Mouse (Mus musculus) liver (tissue): ENCODE results near the gene Caly.

ENCODE experiments used
- DNase-seq: peaks from one replicate; pipeline ENCODE4 v3.0.0-alpha.2; 2020; ENCODE audit warnings: mixed read lengths

The Caly gene

DNA sequence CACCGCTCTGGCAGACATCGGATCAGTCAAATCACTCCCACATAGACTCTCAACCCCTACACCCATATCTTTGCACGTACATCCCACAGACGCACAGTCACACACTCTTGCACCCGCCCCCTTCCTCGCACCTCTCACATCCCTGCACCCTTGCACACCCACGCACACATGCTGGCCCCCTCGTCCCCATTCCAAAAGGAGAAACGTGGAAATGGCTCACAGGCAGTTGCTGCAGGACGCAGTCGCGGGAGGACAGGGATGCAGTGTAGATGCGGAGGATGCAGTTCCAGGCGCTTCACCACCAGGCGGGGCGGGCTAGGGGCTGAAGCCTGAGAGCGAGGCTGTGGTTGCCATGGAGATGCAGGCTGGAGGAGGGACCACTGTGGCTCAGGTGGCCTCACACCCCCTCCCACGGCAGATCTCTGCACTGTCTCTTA, at the start of gene Caly:
Caly (minus strand) TSS at position 307 of the 437 bp plus-strand sequence.
- peak; percentile 27 for DNase-seq

DNA sequence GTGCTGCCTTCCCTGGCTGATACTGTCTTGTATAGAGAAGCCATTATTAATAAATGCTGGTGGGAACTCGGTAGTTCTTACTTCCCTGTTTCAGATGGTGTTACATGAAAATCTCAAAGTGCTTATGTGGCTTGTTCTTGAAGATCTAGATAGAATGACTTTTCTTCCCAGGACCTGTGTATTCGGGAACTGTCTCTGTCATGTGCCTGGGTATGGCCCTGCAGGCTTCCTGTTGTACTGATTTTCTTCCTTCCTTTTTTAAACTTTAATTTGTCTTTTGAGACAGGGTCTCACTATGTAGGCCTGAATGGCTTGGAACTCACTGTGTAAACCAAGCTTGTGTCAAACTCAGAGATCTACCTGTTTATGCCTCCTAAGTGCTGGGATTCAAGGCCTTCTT, 45.6 kb upstream of the Caly start:
- no peak for DNase-seq

DNA sequence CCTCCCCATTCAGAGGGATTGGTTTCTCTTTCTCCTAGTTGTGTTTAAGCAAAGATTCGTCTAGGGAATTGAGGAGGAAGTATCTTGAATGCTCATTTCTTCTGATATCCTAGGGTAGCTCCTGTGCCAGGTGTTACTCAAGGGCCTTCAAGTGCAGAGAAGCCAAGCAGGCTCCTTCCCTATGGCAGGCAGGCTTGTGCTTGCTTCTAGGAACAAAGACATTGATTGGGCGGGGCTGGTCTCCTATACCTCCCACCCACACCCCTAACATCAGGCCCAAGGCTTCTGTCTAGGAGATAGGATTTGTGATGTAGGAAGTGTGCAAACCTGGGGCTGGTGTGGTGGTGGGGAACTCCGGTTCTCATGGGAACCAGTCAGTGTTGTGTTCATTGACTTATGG, 44.6 kb upstream of the Caly start:
- DNase-seq = no peak

DNA sequence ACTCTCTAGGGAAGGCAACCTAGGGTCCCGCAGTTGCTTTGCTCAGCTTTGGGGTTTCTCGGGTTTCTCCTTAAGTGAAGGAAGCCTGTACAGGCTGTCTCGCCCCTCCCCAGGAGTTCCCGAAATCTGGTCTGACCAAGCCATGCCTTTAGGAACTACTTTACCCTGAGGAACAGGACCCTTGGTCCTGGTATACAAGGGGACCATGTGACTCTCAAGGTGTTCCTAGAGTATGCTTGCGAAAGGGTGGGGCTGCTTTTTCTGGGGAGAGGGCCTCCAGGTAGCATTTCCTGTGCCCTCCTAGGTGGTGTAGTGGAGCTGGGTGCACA, 43.6 kb upstream of the Caly start:
- no peak for DNase-seq

DNA sequence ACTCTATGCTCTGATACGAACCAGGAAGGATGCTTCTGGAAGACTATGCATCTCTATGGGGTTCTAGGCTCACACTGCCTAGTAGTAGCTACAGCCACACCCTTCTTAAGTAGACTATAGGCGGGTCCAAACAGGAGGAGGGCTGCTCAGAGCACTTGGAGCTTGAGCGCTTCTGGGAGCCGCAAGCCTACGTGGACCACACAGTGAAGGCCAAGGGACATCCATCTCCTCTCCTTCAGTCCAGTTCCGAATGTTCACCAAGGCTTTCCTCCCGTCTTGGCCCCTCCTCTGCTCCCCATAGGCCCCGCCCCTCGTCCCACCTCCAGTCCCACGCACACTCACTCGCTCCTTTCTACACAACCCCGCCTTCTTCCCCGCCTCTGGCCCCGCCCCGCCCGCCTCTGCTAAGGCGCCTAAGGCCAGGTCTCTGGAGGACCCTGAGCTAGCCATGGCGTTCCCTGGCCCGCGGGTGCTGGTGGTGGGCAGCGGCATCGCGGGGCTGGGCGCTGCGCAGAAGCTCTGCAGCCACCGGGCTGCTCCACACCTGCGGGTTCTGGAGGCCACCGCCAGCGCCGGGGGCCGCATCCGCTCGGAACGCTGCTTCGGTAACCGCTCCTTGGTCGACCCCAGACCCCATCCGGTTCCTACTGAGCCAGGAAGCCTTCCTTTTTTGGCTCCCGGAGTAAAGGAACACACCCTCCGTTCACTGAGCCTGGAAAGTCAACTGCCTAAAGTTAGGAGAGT, 43.1 kb upstream of the Caly start:
- DNase-seq = peak; percentile 97

DNA sequence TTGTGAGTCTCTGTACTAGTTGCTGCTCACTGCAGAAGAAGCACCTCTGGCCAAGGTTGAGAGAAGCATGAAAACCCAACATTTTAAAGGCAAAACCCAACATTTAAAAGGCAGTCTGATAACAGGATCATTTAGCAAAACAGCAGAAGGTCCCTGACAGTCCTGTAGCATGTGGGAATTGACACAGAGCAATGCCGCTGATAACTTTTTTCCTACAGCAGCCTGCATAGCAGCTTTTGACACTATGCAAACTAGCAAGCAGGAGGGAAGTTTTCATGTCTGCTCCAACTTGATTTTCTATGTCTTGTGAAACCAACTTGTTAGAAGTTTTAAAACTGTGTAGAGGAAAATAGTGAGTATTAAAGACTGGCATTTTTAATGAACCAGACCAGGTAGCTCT, 42.0 kb upstream of the Caly start:
- DNase-seq = no peak

DNA sequence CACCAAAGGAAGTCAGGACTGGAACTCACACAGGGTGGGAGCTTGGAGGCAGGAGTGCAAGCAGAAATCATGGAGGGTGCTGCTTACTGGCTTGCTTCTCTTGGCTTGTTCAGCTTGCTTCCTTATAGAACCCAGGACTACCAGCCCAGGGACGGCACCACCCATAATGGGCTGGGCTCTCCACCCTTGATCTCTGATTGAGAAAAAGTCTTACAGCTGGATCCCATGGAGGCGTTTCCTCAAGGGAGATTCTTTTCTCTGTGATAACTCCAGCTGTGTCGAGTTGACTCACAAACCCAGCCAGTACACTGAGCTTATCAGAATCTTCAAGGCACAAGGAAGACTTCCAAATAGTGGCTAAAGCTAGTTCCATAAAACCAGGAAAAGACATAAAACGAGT, 40.4 kb upstream of the Caly start:
- no peak for DNase-seq

DNA sequence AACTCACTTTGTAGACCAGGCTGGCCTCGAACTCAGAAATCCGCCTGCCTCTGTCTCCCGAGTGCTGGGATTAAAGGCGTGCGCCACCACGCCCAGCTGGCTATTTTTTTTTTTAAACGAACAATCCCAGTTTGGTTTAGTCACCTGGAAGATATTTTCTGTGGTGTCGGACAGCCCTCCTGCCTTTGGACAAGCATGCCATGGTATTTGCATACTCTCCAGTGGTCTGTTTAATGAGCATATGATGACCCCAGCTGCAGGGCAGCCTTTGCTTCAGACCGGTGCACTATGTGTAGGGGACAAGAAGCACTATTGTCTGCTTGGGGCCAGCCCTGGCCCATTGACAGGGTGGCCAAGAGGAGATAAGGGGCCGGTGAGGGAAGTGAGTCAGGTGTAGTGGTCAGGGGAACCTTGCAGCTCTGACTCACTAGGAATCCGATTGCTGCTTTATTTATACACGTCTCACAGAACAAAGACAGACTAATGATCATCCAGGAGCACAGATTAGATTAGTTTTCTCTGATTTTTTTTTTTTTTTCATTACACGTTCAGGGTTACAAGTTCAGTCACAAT, 39.1 kb upstream of the Caly start:
- DNase-seq = no peak

DNA sequence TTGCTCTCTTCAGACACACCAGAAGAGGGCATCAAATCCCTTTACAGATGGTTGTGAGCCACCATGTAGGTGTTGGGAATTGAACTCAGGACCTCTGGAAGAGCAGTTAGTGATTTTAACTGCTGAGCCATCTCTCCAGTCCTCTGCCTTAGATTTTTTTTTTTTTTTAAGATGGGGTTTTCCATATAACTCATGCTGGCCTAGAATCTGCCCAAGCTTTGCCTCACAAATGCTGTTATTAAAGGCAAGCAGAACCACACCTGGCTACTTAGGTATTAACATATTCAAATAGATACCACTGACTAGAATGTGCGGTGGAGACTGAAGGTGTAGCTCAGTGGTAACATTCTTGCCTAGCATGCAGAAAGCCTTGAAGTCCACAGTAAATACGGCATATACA, 38.1 kb upstream of the Caly start:
- DNase-seq = no peak

DNA sequence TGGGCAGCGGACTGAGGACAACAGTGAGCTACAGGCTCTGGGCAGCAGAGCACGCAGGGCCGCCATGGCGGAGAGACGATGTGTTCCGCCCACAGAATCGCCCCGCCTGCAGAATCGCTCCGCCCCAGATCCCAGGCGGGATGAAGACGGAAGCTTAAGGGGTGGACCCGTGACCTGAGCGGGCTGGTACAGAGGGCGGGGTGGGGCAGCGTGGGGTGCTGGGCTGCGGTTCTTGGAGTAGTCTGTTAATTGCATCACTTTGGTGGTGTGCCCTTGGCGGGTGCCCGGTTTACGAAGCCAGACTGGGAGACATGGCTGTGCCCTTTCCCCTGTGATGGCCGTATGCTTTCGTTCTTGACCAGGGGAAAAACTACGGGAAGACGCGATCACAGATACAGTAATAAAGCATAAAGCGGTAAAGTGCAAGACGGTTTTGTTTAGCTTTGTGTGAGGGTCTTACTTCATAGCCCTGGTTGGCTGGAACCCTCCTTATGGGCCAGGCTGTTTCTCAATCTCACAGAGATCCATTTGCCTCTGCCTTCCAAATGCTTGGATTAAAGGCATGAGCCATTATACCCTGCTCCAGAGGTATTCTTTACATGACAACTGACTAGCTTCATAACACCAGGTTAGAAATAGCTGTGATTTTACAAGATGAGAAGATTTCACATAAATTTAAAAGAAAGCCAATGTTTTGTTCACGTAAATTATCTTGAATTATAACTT, 34.1 kb upstream of the Caly start, which contains the start of gene Echs1:
Echs1 (minus strand) TSS at position 148 of the 726 bp plus-strand sequence.
- DNase-seq = peak; percentile 93

DNA sequence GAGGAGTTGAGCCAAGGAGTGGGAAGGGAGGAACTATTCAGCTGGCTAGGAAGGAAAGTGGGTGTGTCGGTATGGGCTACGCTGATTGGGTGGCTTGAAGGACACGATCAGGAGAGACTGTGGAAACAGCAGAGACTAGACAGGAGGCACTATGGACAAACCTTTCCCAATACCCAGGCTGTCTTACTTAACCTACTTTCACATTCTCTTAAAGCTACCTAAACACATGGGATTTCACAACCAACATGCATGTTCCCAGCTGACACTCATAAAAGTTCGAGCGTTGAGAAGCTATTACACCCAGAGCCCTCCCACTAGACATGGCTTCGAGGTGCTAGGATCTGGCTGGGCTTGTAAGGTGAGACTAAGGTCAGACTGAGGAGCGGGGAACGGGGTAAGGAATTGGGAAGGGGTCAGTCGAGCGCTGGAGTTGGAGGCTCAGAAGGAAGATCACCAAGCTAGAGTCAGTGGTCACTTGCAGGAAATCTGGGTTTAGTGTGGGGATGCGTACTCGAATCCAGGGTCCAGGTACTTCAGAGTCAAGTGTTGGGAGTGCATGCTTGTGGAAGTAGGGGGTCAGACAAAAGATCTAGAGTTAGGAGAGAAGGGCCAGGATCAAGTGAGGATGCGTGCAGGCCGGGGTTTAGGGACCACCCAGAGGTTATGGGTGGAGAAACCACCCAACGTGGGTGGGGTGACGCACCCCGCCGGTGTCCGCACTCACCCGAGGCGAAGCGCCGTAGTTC, 33.4 kb upstream of the Caly start, which contains the start of gene Paox:
Paox (plus strand) TSS at position 217 of the 746 bp plus-strand sequence.
- DNase-seq = peak; percentile 78

DNA sequence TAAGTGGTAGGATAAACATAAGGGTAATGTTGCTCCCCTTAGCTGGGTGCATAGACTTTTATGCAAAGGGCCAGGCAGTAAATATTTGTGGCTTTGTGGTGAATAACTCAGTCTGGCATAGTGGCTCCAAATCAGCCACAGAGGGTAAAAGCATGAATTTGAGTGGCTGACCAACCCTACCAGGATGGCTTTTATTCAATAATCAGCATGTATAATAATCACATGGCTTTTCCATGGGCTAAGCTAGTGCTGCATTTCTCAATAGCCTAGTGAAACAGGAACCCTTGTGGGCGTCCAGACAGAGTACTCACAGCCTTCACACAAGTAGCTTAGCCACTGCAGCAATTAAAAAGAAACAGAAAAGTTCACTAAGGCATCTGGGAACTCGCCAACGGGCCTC, 29.6 kb upstream of the Caly start:
- no peak for DNase-seq

DNA sequence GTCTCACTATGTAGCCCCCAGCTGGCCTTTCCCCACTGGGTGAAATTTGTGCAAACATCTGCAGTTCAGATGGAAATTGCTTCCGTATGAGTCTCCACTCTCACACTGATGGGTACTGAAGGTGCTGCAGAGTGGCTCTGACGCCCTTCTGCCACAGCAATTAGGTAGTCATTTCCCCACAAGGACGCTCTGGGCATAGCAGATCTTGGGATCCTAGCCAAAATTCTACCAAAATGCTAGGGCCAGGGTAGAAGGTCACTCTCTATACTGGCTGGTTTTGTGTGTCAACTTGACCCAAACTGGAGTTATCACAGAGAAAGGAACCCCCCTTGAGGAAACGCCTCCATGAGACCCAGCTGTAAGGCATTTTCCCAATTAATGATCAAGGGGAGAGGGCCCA, 21.7 kb upstream of the Caly start:
- no peak for DNase-seq

DNA sequence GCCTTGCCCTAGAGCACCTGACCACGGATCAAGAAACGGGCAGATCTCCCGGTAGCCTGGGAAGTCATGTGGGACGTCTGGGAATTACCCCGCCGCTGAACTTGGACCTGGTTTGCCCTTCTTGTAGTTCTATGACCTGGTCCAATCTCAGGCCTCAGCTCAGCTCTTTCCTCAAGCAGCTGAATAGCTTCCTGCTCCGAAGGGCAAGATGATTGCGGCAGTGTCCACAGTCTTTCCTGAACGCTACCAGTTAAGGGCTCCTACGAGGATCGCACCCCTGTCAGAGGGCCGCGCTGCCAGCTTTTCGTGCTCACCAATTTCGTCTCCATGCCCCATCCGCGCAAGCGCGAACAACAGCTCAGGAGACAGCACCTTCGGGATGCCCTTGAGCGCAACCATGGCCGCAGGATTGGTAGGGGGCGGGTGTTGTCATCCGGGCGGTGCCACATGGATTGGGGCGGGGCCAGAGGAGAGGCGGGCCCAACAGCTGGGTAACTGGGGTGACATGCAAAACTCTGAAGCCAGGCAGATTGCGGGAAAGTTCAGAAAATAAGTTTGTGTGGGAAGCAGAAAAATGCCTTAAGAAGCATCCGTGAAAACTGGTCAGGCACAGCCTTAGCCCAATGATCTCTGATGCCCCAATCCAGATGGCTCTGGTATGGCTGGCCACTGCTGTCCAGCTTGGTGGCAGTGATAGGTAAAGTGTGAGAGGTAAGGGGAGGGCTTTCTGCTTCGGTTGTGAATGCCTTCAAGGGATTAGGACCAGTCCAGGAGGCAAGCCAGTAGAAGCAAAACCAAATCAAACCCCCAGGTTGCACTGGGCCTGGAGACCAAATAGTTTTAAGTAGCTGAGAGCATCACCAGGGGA, 19.9 kb upstream of the Caly start, which contains the start of gene Fuom:
Fuom (minus strand) TSS at position 449 of the 868 bp plus-strand sequence.
- DNase-seq = peak; percentile 85

DNA sequence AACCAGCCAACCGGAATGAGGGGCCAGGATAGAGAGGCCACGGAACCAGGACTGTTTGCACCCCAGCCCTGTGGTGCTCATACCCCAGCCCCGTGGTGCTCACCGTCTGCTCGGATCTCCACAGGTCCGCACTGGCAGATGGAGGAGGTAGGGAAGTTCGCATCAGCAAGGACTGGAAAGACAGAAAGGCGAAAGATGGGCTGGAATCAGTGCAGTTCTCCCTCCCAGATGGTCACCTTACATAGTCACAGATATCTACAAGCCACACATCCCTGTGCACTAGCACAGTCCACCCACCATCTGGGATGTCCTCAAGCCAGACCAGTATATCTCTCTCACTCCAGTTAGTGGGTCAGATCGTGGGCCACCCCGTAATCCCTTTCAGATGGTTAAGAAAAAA, 19.1 kb upstream of the Caly start:
- no peak for DNase-seq

DNA sequence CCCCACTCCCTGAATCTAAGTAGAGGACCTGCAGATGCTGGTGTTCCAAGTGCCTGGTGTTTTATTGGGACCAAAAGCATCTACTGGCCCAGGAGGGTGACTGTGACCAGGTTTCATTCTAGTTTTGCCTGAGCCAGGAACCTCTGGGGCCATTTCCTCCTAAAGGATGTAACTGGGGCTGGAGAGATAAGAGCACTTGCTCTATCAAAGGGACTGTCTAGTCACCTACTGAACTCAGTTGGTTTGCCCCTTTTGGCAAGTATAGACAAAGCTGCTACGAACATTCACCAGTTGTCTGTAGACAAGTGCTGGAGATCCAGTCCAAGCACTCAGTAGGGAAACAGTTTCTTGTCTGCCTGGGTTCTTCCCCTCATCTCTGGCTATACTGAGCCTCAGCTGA, 16.1 kb upstream of the Caly start:
- DNase-seq = no peak

DNA sequence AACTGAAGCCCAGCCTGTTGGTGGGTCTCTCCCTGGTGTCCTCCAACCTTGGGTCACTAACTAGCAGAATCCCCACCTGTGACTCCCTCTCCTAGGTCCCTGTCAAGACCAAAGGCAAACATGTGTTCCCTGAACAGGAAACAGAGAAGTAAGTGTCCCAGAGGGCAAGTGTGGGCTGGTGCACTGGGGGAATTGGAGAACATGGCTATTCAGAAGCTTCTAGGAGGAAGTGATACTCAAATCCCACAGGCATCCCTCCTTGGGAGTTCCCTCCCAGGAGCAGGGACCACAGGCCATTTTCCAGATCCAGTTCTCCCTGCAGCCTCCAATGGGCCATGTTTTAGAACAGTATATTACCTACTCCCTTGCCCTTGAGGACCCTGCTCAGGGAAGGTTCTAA, 13.7 kb upstream of the Caly start:
- no peak for DNase-seq

DNA sequence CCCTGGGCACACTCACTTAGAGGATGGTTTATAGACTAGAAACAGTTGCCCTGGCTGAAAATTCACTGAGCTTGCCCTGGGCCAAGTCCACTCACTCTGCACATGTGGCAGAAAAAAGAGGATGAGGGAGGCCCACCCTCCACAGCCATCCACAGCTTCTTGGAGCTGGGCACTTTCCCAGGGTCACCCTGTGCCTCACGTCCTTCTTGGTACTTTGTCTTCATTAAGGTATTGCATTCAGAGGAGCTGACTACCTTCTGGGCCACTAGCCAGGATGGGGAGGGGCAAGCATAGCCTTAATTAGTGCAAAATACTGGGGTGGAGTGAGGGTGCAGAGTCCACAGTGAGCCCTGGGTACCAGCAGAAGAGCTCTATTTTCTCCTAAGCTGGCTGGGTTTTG, 13.2 kb upstream of the Caly start:
- DNase-seq = no peak

DNA sequence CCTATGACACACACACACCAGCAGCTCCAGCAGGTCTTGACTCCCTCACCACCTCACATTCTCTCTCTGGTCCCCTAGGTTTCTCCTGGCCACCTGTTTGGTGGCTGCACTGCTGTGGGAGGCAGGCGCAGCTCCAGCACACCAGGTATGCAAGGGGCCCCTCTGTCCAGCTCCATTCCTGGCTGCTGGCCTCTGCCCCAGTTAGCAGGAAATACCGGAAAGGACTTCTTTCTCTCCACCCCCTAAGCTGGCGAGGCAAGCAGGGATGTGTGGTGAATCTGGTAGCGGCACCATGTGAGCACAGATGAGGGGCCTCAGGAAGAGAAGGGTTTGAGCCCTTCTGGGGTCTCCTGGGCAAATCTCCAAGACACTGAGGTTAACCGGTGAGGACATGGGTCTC, 12.6 kb upstream of the Caly start:
- DNase-seq = no peak

DNA sequence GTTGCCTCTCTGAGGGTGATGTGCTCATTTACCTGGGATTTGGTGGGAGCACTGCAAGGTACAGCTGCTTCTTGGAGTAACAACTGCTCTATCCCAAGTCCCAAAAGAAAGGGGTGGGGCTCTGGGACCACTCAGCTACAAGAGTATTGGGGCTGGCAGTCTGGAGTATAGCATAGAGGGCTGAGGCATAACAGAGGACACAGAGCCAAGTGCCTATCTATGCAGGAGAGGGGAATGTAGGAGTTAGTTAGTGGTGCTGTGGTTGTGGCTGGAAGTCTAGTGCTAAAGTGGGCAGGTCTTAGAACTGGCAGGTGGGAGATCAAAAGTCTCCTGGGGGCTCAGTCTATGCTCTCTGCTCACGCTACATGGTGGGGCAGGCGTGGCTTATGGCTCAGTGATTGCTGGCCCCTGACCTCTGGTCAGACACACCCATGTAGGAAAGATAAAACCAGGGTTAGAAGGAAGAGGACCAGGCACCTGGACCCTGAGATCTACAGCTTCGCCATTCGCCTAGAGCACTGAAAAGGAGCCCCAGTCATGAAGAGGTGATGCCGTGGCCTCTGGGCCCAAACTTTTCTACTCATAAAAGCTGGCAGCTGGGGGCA, 10.7 kb upstream of the Caly start, which contains the start of gene Prap1:
Prap1 (plus strand) TSS at position 472 of the 605 bp plus-strand sequence.
- no peak for DNase-seq

DNA sequence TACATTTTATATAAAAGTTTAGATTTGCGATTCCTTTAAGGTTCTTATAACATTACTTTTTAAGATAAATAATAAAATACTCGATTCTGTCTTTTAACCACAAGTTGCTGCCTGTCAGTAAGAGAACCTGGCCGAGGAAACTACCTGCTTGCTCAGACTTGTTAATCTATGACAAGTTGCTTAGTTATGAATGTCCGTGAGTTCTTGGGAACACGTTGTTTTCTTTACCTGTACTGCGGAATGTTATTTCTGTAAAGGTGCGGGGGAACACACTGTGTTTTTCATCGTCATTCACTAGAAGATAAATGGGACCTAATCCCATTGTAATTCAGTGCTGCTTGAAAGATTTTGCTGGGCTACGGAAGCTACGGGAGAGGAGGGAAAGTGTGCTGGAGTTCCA, 8.3 kb upstream of the Caly start:
- DNase-seq = no peak
